Mouse (Mus musculus) inflammation-experienced regulatory T-cells (primary cell): ENCODE measurements around the gene Neurog2. TPM values are rescaled to one million over a fixed set of nuclear protein-coding genes. Genes with fewer than 3 reads are reported as not detected.

Experiments
- polyA plus RNA-seq, 2 experiments: library from polyadenylated mRNA; unstranded; fragments of 100-300 nt; shearing (Covaris generic); gene quantifications; one replicate each; pipeline ENCODE4 v1.2.1; 2017

The Neurog2 gene
- not detected for polyA plus RNA-seq

GRCm38 (mm10) chr3:127633080-127634032 is at the start of gene Neurog2:
Gene Neurog2 (plus strand): TSS chr3:127633135.

Other genes starting within 250 kb of the Neurog2 start
- 1 to 10 TPM; 1.2 to 6.3 TPM for gene Ank2, start 133.8 kb upstream of the Neurog2 start, polyA plus RNA-seq
- 10 to 100 TPM; 47.0 to 47.2 TPM for gene Larp7, start 79.8 kb upstream of the Neurog2 start, polyA plus RNA-seq
- gene Zgrf1, start 79.6 kb upstream of the Neurog2 start, polyA plus RNA-seq, result 1 to 10 TPM; 1.4 to 2.9 TPM
- gene Alpk1, start 147.4 kb downstream of the Neurog2 start, polyA plus RNA-seq, result 1 to 10 TPM; 1.2 to 1.5 TPM
- gene Tifa, start 156.7 kb downstream of the Neurog2 start, polyA plus RNA-seq, result under 1 TPM; 0.25 to 0.29 TPM
- gene Ap1ar, start 204.4 kb downstream of the Neurog2 start, polyA plus RNA-seq, result 10 to 100 TPM; 53.2 to 72.0 TPM